Mouse (Mus musculus) embryonic facial prominence, embryonic 10.5 days (tissue): ENCODE results near the gene Becn1. TPM values are rescaled to one million over a fixed set of nuclear protein-coding genes. Genes with fewer than 3 reads are reported as not detected.

ENCODE experiments used
- DNase-seq: peaks from one replicate; pipeline ENCODE4 v3.0.0-alpha.2; 2017; ENCODE audit warnings: low spot score
- H3K27ac ChIP-seq: fragments of 300-500 bp; sonication (generic); replicated peaks from 2 replicates; pipeline ENCODE4 v1.5.1; 2016; ENCODE audit warnings: mild to moderate bottlenecking
- H3K27me3 ChIP-seq: fragments of 300-500 bp; sonication (generic); replicated peaks from 2 replicates; pipeline ENCODE4 v1.6.1; 2016; ENCODE audit warnings: low read depth, mild to moderate bottlenecking; ENCODE audit not compliant: poor library complexity, severe bottlenecking
- H3K36me3 ChIP-seq: fragments of 300-500 bp; sonication (generic); replicated peaks from 2 replicates; pipeline ENCODE4 v1.6.1; 2016; ENCODE audit warnings: mild to moderate bottlenecking, moderate library complexity
- H3K4me1 ChIP-seq: fragments of 300-500 bp; sonication (generic); 2 replicates; pipeline ENCODE4 v1.6.1; 2016
- H3K4me3 ChIP-seq: fragments of 300-500 bp; sonication (generic); 2 replicates; pipeline ENCODE4 v1.5.1; 2016; ENCODE audit warnings: mild to moderate bottlenecking, moderate library complexity
- H3K9me3 ChIP-seq: fragments of 300-500 bp; sonication (generic); 2 replicates; pipeline ENCODE4 v1.6.1; 2016; ENCODE audit warnings: mild to moderate bottlenecking
- WGBS: fragments of 180-500 bp; shearing (Covaris S2); methylation state at CpG from one replicate; pipeline ENCODE4 v1.1.7; 2016; 5-methylcytosine and 5-hydroxymethylcytosine counted together
- polyA plus RNA-seq: library from polyadenylated mRNA; unstranded; fragments of >200 nt; fragmentation: Nextera tagmentation; extraction: Ambion mirVana; gene quantifications from 2 replicates; pipeline ENCODE4 v1.2.1, GENCODE M21; 2016

Gene Becn1
- polyA plus RNA-seq, 1 experiment from 2014 or later, result 154 TPM

GRCm38 (mm10) chr11:101245071-101245470 is 57.0 kb downstream of the Becn1 start:
- peak overlapping the region; percentile 82 for H3K4me3 ChIP-seq
- no peaks in the 10 kb centered on the region for H3K36me3 ChIP-seq
- H3K9me3 ChIP-seq, result no peaks in the 10 kb centered on the region
- peaks cover 50% of the 10 kb centered on the region for H3K4me1 ChIP-seq
- DNase-seq, result peak; percentile 83
- peak overlapping the region; percentile 88 for H3K27ac ChIP-seq
- H3K27me3 ChIP-seq, result peaks cover 46% of the 10 kb centered on the region
- 18% methylated on average over 4 of the region's 4 CpGs for WGBS

DNA sequence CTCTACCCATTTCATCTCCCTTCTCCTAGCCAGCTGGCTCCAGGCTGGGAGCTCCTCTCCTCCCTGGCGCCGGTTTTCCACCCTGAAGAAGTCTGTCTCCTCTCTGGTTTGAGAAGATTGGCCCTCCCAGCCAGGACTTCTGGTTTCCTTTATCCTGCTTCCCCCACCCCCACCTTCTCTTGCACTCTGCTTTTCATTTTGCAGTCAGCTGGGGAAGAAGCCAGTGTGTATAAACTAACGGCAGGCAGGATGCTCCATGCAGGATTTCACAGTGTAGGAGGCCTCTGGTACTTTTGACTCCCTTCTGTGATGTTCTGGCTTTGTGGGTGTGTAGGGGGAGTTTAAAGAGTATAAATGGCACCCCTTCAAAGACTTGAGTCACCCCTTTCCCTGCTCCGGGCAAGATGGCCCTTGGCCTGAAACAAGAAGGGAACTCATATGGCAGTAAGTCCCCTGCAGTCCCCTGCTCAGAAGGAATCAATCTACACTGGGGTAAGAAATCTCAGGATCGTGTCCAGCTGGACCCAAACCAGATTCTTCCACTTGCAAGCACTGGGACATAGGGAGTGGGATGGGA is 63.9 kb downstream of the Becn1 start:
- Histone ChIP-seq H3K27me3 (no peaks in the 10 kb centered on the region), H3K27ac (peak overlapping the region; percentile 68), H3K36me3 (no peaks in the 10 kb centered on the region), H3K4me3 (no peak overlapping the region), H3K9me3 (no peaks in the 10 kb centered on the region), H3K4me1 (peaks cover 15% of the 10 kb centered on the region)
- DNase-seq, result peak; percentile 35
- WGBS, result 34% methylated on average over 5 of the region's 5 CpGs

DNA sequence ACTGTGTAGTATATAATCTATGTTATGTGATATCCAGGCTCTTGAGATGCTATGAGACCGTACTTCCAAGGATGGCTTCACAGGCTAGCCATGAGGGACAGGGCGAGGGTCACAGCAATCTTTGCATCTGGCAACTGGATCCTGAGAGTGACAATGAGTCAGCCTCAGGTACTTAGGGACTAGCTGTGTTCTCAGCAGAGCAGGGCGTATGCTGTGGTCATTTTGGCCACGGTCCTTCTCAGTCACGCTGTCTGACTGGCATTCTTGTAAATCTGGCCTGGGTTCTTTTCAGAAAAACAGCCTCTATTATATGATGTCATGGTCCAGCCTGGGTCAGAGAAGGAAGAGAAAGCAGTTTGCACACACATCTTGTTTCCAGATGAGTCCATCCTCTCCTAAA is 65.3 kb downstream of the Becn1 start:
- DNase-seq, result no peak
- H3K9me3 ChIP-seq, result no peaks in the 10 kb centered on the region
- H3K27me3 ChIP-seq, result no peaks in the 10 kb centered on the region
- WGBS, result 91% methylated on average over 5 of the region's 5 CpGs
- H3K4me1 ChIP-seq, result peaks cover 22% of the 10 kb centered on the region
- H3K4me3 ChIP-seq, result no peak overlapping the region
- H3K27ac ChIP-seq, result no peak overlapping the region
- H3K36me3 ChIP-seq, result no peaks in the 10 kb centered on the region

Other genes starting within 250 kb of the Becn1 start
- gene Naglu, start 232.3 kb downstream of the Becn1 start, polyA plus RNA-seq, result 7.4 and 8.9 TPM in 2 replicates
- 0.21 TPM in 1 of 2 replicates, not detected in the other for gene Hsd17b1, start 223.9 kb downstream of the Becn1 start, polyA plus RNA-seq
- gene Coasy, start 219.7 kb downstream of the Becn1 start, polyA plus RNA-seq, result 48.7 and 51.1 TPM in 2 replicates
- gene Mlx, start 215.0 kb downstream of the Becn1 start, polyA plus RNA-seq, result 40.6 and 41.0 TPM in 2 replicates
- 69.5 and 72.3 TPM in 2 replicates for gene Psmc3ip, start 206.8 kb downstream of the Becn1 start, polyA plus RNA-seq
- 19.7 and 20.2 TPM in 2 replicates for gene Retreg3, start 182.4 kb downstream of the Becn1 start, polyA plus RNA-seq
- gene Tubg1, start 182.3 kb downstream of the Becn1 start, polyA plus RNA-seq, result 135 and 142 TPM in 2 replicates
- 4.9 and 5.7 TPM in 2 replicates for gene Tubg2, start 146.4 kb downstream of the Becn1 start, polyA plus RNA-seq
- 0.23 and 0.31 TPM in 2 replicates for gene Cntnap1, start 131.8 kb downstream of the Becn1 start, polyA plus RNA-seq
- gene Plekhh3, start 130.9 kb downstream of the Becn1 start, polyA plus RNA-seq, result 3.7 and 4.0 TPM in 2 replicates
- 0.16 TPM in 1 of 2 replicates, not detected in the other for gene Ccr10, start 126.8 kb downstream of the Becn1 start, polyA plus RNA-seq
- gene Ezh1, start 75.8 kb downstream of the Becn1 start, polyA plus RNA-seq, result 13.3 and 14.5 TPM in 2 replicates
- gene Ramp2, start 56.3 kb downstream of the Becn1 start, polyA plus RNA-seq, result 66.4 and 68.4 TPM in 2 replicates
- 124 TPM in 2 replicates for gene Vps25, start 48.6 kb downstream of the Becn1 start, polyA plus RNA-seq
- gene Wnk4, start 41.7 kb downstream of the Becn1 start, polyA plus RNA-seq, result 6.0 and 8.3 TPM in 2 replicates
- 1.3 and 1.4 TPM in 2 replicates for gene Cntd1, start 23.3 kb downstream of the Becn1 start, polyA plus RNA-seq
- 200 and 203 TPM in 2 replicates for gene Coa3, start 23.2 kb downstream of the Becn1 start, polyA plus RNA-seq
- 189 and 203 TPM in 2 replicates for gene Psme3, start 13.9 kb upstream of the Becn1 start, polyA plus RNA-seq
- 2.6 and 3.4 TPM in 2 replicates for gene Aoc2, start 22.8 kb upstream of the Becn1 start, polyA plus RNA-seq
- gene Aoc3, start 28.3 kb upstream of the Becn1 start, polyA plus RNA-seq, result 0.04 TPM in 1 of 2 replicates, not detected in the other
- gene G6pc, start 65.3 kb upstream of the Becn1 start, polyA plus RNA-seq, result not detected in 2 replicates
- gene Aarsd1, start 115.3 kb upstream of the Becn1 start, polyA plus RNA-seq, result 102 and 110 TPM in 2 replicates
- gene Gm27029, start 122.5 kb upstream of the Becn1 start, polyA plus RNA-seq, result 12.6 and 13.1 TPM in 2 replicates
- 17.5 and 21.4 TPM in 2 replicates for gene Rundc1, start 122.8 kb upstream of the Becn1 start, polyA plus RNA-seq
- 3.9 and 4.7 TPM in 2 replicates for gene Ptges3l, start 123.0 kb upstream of the Becn1 start, polyA plus RNA-seq
- gene Rpl27, start 140.0 kb upstream of the Becn1 start, polyA plus RNA-seq, result 469 and 481 TPM in 2 replicates
- gene Ifi35, start 146.1 kb upstream of the Becn1 start, polyA plus RNA-seq, result 2.1 and 3.1 TPM in 2 replicates
- gene Rnd2, start 162.7 kb upstream of the Becn1 start, polyA plus RNA-seq, result 16.5 and 31.6 TPM in 2 replicates
- 21.3 and 29.6 TPM in 2 replicates for gene Vat1, start 163.9 kb upstream of the Becn1 start, polyA plus RNA-seq
- gene Brca1, start 249.7 kb upstream of the Becn1 start, polyA plus RNA-seq, result 23.7 and 27.0 TPM in 2 replicates
- 68.0 and 70.0 TPM in 2 replicates for gene Nbr1, start 249.9 kb upstream of the Becn1 start, polyA plus RNA-seq